Mouse (Mus musculus): ENCODE measurements around the gene Klhl28.

The Klhl28 gene

GRCm38 (mm10) chr12:64965124-64966026, at the start of gene Klhl28, which contains the start of gene Togaram1:
Klhl28 (minus strand) TSS chr12:64965534.
Togaram1 (plus strand) TSS chr12:64965804.
- peak; percentile 100 for DNase-seq

- DNase-seq: no peak
Observed at GRCm38 (mm10) chr12:65007725-65008124, 42.4 kb upstream of the Klhl28 start.

- DNase-seq: no peak
Observed at GRCm38 (mm10) chr12:64977518-64977917, 12.2 kb upstream of the Klhl28 start.

GRCm38 (mm10) chr12:64976191-64976590, 10.9 kb upstream of the Klhl28 start:
- no peak for DNase-seq

- DNase-seq: peak; percentile 5
Observed at GRCm38 (mm10) chr12:64975558-64975957, 10.2 kb upstream of the Klhl28 start.

GRCm38 (mm10) chr12:64972063-64972462, 6.7 kb upstream of the Klhl28 start:
- DNase-seq: no peak

GRCm38 (mm10) chr12:64971399-64971798, 6.1 kb upstream of the Klhl28 start:
- DNase-seq: no peak

- no peak for DNase-seq
Observed at GRCm38 (mm10) chr12:64968067-64968466, 2.7 kb upstream of the Klhl28 start.

GRCm38 (mm10) chr12:64967470-64967869, 2.1 kb upstream of the Klhl28 start:
- DNase-seq: peak; percentile 24

GRCm38 (mm10) chr12:64966652-64967435, 1.5 kb upstream of the Klhl28 start:
- DNase-seq: peak; percentile 10

GRCm38 (mm10) chr12:64966101-64966631, 832 bp upstream of the Klhl28 start:
- DNase-seq: peak; percentile 40

GRCm38 (mm10) chr12:64964560-64964959, 774 bp downstream of the Klhl28 start:
- DNase-seq: no peak

- DNase-seq: peak; percentile 62
Observed at GRCm38 (mm10) chr12:64937493-64937892, 27.8 kb downstream of the Klhl28 start.

GRCm38 (mm10) chr12:64917578-64918471, 47.5 kb downstream of the Klhl28 start, which contains the start of gene Gm527:
Gm527 (plus strand) TSS chr12:64917906.
- peak; percentile 99 for DNase-seq

GRCm38 (mm10) chr12:64916735-64917134, 48.6 kb downstream of the Klhl28 start:
- DNase-seq: no peak

- DNase-seq: no peak
Observed at GRCm38 (mm10) chr12:64912996-64913395, 52.3 kb downstream of the Klhl28 start.

GRCm38 (mm10) chr12:64903186-64903585, 62.1 kb downstream of the Klhl28 start:
- peak; percentile 6 for DNase-seq

- peak; percentile 55 for DNase-seq
Observed at GRCm38 (mm10) chr12:64902506-64902905, 62.8 kb downstream of the Klhl28 start.

- DNase-seq: peak; percentile 45
Observed at GRCm38 (mm10) chr12:64897060-64897730, 68.1 kb downstream of the Klhl28 start.

Measured in lung, postnatal 36 days (tissue).